Mouse (Mus musculus) small intestine, adult 2 months (tissue): ENCODE measurements around the gene Rara.
"Not testable (repeated sequence)": the region's sequence is repeated elsewhere in the genome, so short reads cannot be mapped to it uniquely, and the experiment has no call there.

Experiments used
- CTCF ChIP-seq: fragments of 200-500 bp; IDR thresholded peaks from 2 replicates; pipeline ENCODE4 v1.5.1; 2012; ENCODE audit warnings: low read depth, mild to moderate bottlenecking, control low read depth, inconsistent platforms, low read length, moderate library complexity, mixed read lengths; ENCODE audit not compliant: insufficient replicate concordance, insufficient read length; ENCODE audit errors: extremely low read depth
- POLR2A ChIP-seq: fragments of 200-500 bp; IDR thresholded peaks from 2 replicates; pipeline ENCODE4 v1.6.1; 2012; ENCODE audit warnings: low read depth, mild to moderate bottlenecking, control low read depth, inconsistent platforms, low read length, moderate library complexity

DNA sequence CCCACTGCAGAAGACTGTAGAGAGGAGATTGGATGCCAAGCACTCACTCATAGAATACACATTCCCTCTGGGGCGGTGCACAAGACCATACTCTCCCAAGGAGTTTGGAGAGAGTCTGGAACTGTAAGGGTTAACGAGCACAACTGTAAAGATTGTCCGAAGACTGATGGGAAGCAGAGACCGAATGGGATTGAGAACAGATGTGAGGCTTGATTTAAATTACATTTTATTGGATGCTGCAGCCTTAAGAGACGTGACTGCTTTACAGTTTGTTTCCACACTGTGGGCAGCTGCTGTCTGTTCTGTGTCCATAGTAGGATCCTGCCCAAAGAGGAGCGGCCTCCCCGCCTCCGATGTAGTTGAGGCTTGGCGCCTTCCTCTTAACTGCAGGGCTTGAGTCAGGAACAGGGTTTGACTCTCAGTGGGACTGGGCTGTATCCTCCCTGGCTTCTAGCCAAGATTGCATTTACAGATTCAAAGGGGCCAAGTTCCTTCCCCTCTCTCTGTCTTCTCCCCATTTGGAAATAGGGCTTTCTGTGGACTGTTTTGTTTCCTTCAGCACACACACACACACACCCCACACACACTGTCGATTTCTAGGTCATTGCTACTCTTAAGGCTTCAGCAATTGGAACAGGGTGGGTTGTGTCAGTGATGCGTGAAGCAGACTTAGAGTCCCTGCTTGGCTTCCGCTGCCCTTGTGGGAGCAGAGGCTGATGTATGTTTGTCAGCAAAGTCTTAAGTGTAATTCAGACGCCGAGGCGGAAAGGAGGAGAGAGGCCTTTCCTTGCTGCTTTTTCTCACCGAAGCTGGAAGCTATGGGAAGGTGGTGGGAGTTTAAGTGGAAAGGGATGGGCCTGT, 4.5 kb upstream of the Rara start:
- not testable (repeated sequence) for TF ChIP-seq CTCF, POLR2A
